9 mouse cellular contexts compared by ENCODE assay signal in the genomic region with DNA sequence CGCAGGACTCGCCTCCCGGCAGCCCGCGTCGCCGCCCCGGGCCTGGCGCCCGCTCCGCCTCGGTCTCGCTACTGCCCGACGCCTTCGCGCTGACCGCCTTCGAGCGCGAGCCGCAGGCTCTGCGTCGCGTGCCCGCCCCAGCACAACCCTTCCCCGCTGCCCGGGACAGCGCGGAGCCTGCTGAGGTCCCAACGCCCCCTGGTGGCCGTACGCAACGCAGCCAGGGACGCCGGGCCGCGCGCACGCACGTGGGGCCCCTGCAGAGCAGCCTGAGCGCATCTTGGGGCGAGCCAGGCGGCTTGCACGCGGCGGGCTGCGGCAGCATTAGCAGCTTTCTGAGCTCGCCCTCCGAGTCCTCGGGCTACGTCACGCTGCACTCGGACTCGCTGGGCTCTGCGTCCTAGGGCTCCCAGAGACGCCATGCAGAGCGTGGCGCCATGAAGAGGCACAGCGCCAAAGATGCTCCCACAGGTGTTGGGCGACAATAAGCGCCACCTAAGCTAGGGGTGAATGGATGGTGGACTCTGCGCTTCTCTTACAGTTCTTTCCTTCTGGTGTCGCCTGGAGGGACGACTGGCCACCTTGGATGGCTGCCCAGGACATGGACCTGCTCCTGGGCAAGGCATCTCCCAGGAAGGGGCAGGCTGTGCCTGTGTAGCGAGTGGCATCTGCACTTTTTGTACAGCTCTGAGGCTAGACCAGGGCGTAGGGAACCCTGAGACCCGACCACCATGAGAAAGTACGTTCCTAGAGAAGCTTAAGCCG. TPM values are rescaled to one million over a fixed set of nuclear protein-coding genes. Genes with fewer than 3 reads are reported as not detected.
DNase-seq lines count a peak whose midpoint lies in the region; ATAC-seq lines count a peak whose summit lies in the region.
"Had no signal": no experiment of that assay in that cellular context is flagged by ENCODE, and none has a peak within 500 bp of the region (broad histone marks: within the 10 kb centered on the region; RNA-seq: fewer than 3 reads in every experiment).

No protein-coding gene starts in this region.

- WGBS in forebrain, embryonic 14.5 days, result 3% methylated on average over 64 of the region's 70 CpGs
- WGBS in large intestine, adult 2 months, result 9% methylated on average over 70 of the region's 70 CpGs
- WGBS in liver, embryonic 15.5 days (ENCODE audit: insufficient replicate concordance), result 4% methylated on average over 70 of the region's 70 CpGs
- WGBS in neural tube, embryonic 12.5 days, result 5% methylated on average over 70 of the region's 70 CpGs
- 5% methylated on average over 70 of the region's 70 CpGs for WGBS in stomach, embryonic 16.5 days

- H3K27ac ChIP-seq in forebrain, embryonic 14.5 days (ENCODE audit: low read depth, low read length), result no peak overlapping the region
- H3K27ac ChIP-seq in liver, embryonic 15.5 days (replicated peaks), result no peak overlapping the region
- H3K27ac ChIP-seq in neural tube, embryonic 12.5 days, result no peak overlapping the region
- H3K27ac ChIP-seq in stomach, embryonic 16.5 days (ENCODE audit: low read length), result no peak overlapping the region

- H3K36me3 ChIP-seq in forebrain, embryonic 14.5 days (ENCODE audit: control insufficient read depth, insufficient read depth, low read length), result no peaks in the 10 kb centered on the region
- no peaks in the 10 kb centered on the region for H3K36me3 ChIP-seq in liver, embryonic 15.5 days (replicated peaks)
- no peaks in the 10 kb centered on the region for H3K36me3 ChIP-seq in neural tube, embryonic 12.5 days
- no peaks in the 10 kb centered on the region for H3K36me3 ChIP-seq in stomach, embryonic 16.5 days (ENCODE audit: control insufficient read depth, insufficient read depth, low read length)
- H3K36me3 ChIP-seq: G1E had no signal

- peak overlapping the region; percentile 30 for H3K4me3 ChIP-seq in forebrain, embryonic 14.5 days (ENCODE audit: low read depth, low read length)
- H3K4me3 ChIP-seq in liver, embryonic 15.5 days (replicated peaks), result peak overlapping the region; percentile 24; the same call in 1 of the 2 replicates
- peak overlapping the region; percentile 32 for H3K4me3 ChIP-seq in neural tube, embryonic 12.5 days
- H3K4me3 ChIP-seq in stomach, embryonic 16.5 days (replicated peaks; ENCODE audit: low read length), result peak overlapping the region; percentile 33

- H3K27me3 ChIP-seq in forebrain, embryonic 14.5 days (replicated peaks; ENCODE audit: control insufficient read depth, insufficient read depth, low read length), result peaks cover 84% of the 10 kb centered on the region
- peaks cover 97% of the 10 kb centered on the region for H3K27me3 ChIP-seq in liver, embryonic 15.5 days
- peaks cover 96% of the 10 kb centered on the region for H3K27me3 ChIP-seq in neural tube, embryonic 12.5 days (replicated peaks)
- peaks cover 69% of the 10 kb centered on the region for H3K27me3 ChIP-seq in stomach, embryonic 16.5 days (ENCODE audit: control insufficient read depth, insufficient read depth, low read length)

- peak overlapping the region; percentile 51 for H3K9ac ChIP-seq in forebrain, embryonic 14.5 days (ENCODE audit: low read length)
- H3K9ac ChIP-seq in liver, embryonic 15.5 days, result no peak overlapping the region
- H3K9ac ChIP-seq in neural tube, embryonic 12.5 days, result 0 out of 2 replicates have a peak overlapping the region, but pooled peaks have one; percentile 42
- H3K9ac ChIP-seq in stomach, embryonic 16.5 days (ENCODE audit: low read length), result peak overlapping the region; percentile 39

- no peaks in the 10 kb centered on the region for H3K9me3 ChIP-seq in forebrain, embryonic 14.5 days (replicated peaks; ENCODE audit: control insufficient read depth, low read length)
- H3K9me3 ChIP-seq in liver, embryonic 15.5 days (replicated peaks), result no peaks in the 10 kb centered on the region
- H3K9me3 ChIP-seq in neural tube, embryonic 12.5 days, result no peaks in the 10 kb centered on the region
- H3K9me3 ChIP-seq in stomach, embryonic 16.5 days (replicated peaks; ENCODE audit: control insufficient read depth, low read length), result no peaks in the 10 kb centered on the region

- intact Hi-C loops in heart, postnatal 14 days (cut with DNase I), result loop anchor here (10.0 kb wide), 1 partner anchor 299 kb away; a partner anchor contains a TSS

- peak overlapping the region; percentile 55 for H3K4me2 ChIP-seq in forebrain, embryonic 14.5 days (ENCODE audit: low read length)
- peak overlapping the region; percentile 51 for H3K4me2 ChIP-seq in liver, embryonic 15.5 days
- peak overlapping the region; percentile 62 for H3K4me2 ChIP-seq in neural tube, embryonic 12.5 days (replicated peaks)
- peak overlapping the region; percentile 51 for H3K4me2 ChIP-seq in stomach, embryonic 16.5 days (ENCODE audit: low read depth, low read length)

- peak; percentile 34; the same call in 1 of the 2 replicates for ATAC-seq in cerebellum, adult (ENCODE audit: insufficient number of reproducible peaks, low FRiP score, low TSS enrichment)
- ATAC-seq in forebrain, embryonic 14.5 days, result peak; percentile 89
- ATAC-seq in liver, embryonic 15.5 days (ENCODE audit: insufficient read depth), result peak; percentile 68
- ATAC-seq in neural tube, embryonic 12.5 days (ENCODE audit: low FRiP score, low read depth), result peak; percentile 51
- ATAC-seq in stomach, embryonic 16.5 days (ENCODE audit: insufficient read depth, low FRiP score), result peak; percentile 85

- DNase-seq in CD4-positive, CD25-positive, alpha-beta regulatory T cell, adult 2 months (ENCODE audit: low read depth, low spot score), result peak; percentile 94
- peak; percentile 87 for DNase-seq in forebrain, embryonic 14.5 days (ENCODE audit: low spot score)
- peak; percentile 89 to 92 for DNase-seq in heart, postnatal 14 days
- DNase-seq in large intestine, adult 2 months (ENCODE audit: low read depth, low spot score), result peak; percentile 29

- H3K4me1 ChIP-seq in forebrain, embryonic 14.5 days (ENCODE audit: control insufficient read depth, insufficient read depth, low read length), result peaks cover 15% of the 10 kb centered on the region
- H3K4me1 ChIP-seq in liver, embryonic 15.5 days (replicated peaks), result peaks cover 16% of the 10 kb centered on the region
- peaks cover 40% of the 10 kb centered on the region for H3K4me1 ChIP-seq in neural tube, embryonic 12.5 days
- peaks cover 18% of the 10 kb centered on the region; the same call in 1 of the 2 replicates for H3K4me1 ChIP-seq in stomach, embryonic 16.5 days (ENCODE audit: control insufficient read depth, insufficient read depth, low read length)

RNA-seq across cellular contexts. Expression of a gene that starts 8.1 kb away (rescaled TPM):
- not detected in 2 replicates for polyA plus RNA-seq in forebrain, embryonic 14.5 days (2014; fragmentation: Nextera tagmentation; extraction: Ambion mirVana)
- total RNA-seq in heart, postnatal 14 days (2021), result not detected
- not detected in 2 replicates for polyA plus RNA-seq in large intestine, adult 2 months (2012; rRNA removed)
- polyA plus RNA-seq in liver, embryonic 15.5 days (2015; fragmentation: Nextera tagmentation; extraction: Ambion mirVana), result not detected in 2 replicates
- 0.58 and 1.1 TPM in 2 replicates for polyA plus RNA-seq in neural tube, embryonic 12.5 days (2016; fragmentation: Nextera tagmentation; extraction: Ambion mirVana)
- not detected in 2 replicates for polyA plus RNA-seq in stomach, embryonic 16.5 days (2015; fragmentation: Nextera tagmentation; extraction: Ambion mirVana)
- total RNA-seq: G1E had no signal
- polyA plus RNA-seq: G1E had no signal

RNA-seq across cellular contexts. Expression of a gene that starts 9.3 kb away (rescaled TPM):
- polyA plus RNA-seq in forebrain, embryonic 14.5 days (2014; fragmentation: Nextera tagmentation; extraction: Ambion mirVana), result 6.7 and 8.4 TPM in 2 replicates
- total RNA-seq in heart, postnatal 14 days (2021), result 10 to 100 TPM; 19.9 to 20.6 TPM
- 6.5 and 8.1 TPM in 2 replicates for polyA plus RNA-seq in large intestine, adult 2 months (2012; rRNA removed)
- 0.76 and 1.2 TPM in 2 replicates for polyA plus RNA-seq in liver, embryonic 15.5 days (2015; fragmentation: Nextera tagmentation; extraction: Ambion mirVana)
- 13.9 and 15.5 TPM in 2 replicates for polyA plus RNA-seq in neural tube, embryonic 12.5 days (2016; fragmentation: Nextera tagmentation; extraction: Ambion mirVana)
- polyA plus RNA-seq in stomach, embryonic 16.5 days (2015; fragmentation: Nextera tagmentation; extraction: Ambion mirVana), result 6.0 and 6.1 TPM in 2 replicates

RNA-seq across cellular contexts. Expression of a gene that starts 13.7 kb away (rescaled TPM):
- 13.2 and 18.2 TPM in 2 replicates for polyA plus RNA-seq in forebrain, embryonic 14.5 days (2014; fragmentation: Nextera tagmentation; extraction: Ambion mirVana)
- 10 to 100 TPM; 25.9 to 27.2 TPM for total RNA-seq in heart, postnatal 14 days (2021)
- polyA plus RNA-seq in large intestine, adult 2 months (2012; rRNA removed), result 22.1 and 30.5 TPM in 2 replicates
- 7.6 TPM in 2 replicates for polyA plus RNA-seq in liver, embryonic 15.5 days (2015; fragmentation: Nextera tagmentation; extraction: Ambion mirVana)
- polyA plus RNA-seq in neural tube, embryonic 12.5 days (2016; fragmentation: Nextera tagmentation; extraction: Ambion mirVana), result 23.0 and 24.7 TPM in 2 replicates
- 20.1 and 20.8 TPM in 2 replicates for polyA plus RNA-seq in stomach, embryonic 16.5 days (2015; fragmentation: Nextera tagmentation; extraction: Ambion mirVana)

RNA-seq across cellular contexts. Expression of a gene that starts 35.4 kb away (rescaled TPM):
- 2.4 and 2.5 TPM in 2 replicates for polyA plus RNA-seq in forebrain, embryonic 14.5 days (2014; fragmentation: Nextera tagmentation; extraction: Ambion mirVana)
- 10 to 100 TPM; 84.5 to 95.8 TPM for total RNA-seq in heart, postnatal 14 days (2021)
- 3.5 and 4.0 TPM in 2 replicates for polyA plus RNA-seq in large intestine, adult 2 months (2012; rRNA removed)
- 0.08 TPM in 1 of 2 replicates, not detected in the other for polyA plus RNA-seq in liver, embryonic 15.5 days (2015; fragmentation: Nextera tagmentation; extraction: Ambion mirVana)
- 5.8 and 7.3 TPM in 2 replicates for polyA plus RNA-seq in neural tube, embryonic 12.5 days (2016; fragmentation: Nextera tagmentation; extraction: Ambion mirVana)
- polyA plus RNA-seq in stomach, embryonic 16.5 days (2015; fragmentation: Nextera tagmentation; extraction: Ambion mirVana), result 0.66 and 0.84 TPM in 2 replicates
- polyA plus RNA-seq: G1E had no signal

RNA-seq across cellular contexts. Expression of a gene that starts 42.2 kb away (rescaled TPM):
- polyA plus RNA-seq in forebrain, embryonic 14.5 days (2014; fragmentation: Nextera tagmentation; extraction: Ambion mirVana), result 196 and 235 TPM in 2 replicates
- total RNA-seq in heart, postnatal 14 days (2021), result 100 to 1,000 TPM; 223 to 252 TPM
- 82.6 and 90.4 TPM in 2 replicates for polyA plus RNA-seq in large intestine, adult 2 months (2012; rRNA removed)
- polyA plus RNA-seq in liver, embryonic 15.5 days (2015; fragmentation: Nextera tagmentation; extraction: Ambion mirVana), result 146 and 201 TPM in 2 replicates
- polyA plus RNA-seq in neural tube, embryonic 12.5 days (2016; fragmentation: Nextera tagmentation; extraction: Ambion mirVana), result 255 and 274 TPM in 2 replicates
- polyA plus RNA-seq in stomach, embryonic 16.5 days (2015; fragmentation: Nextera tagmentation; extraction: Ambion mirVana), result 303 and 377 TPM in 2 replicates

Comparison
In these comparisons a context has a peak if more than half of its experiments do, and no peak if none do; other contexts are left out.
1. DNase-seq: peak in every context shown above with its lines; median percentile 94 in CD4-positive, CD25-positive, alpha-beta regulatory T cell, adult 2 months; 90 in heart, postnatal 14 days; 87 in forebrain, embryonic 14.5 days; 29 in large intestine, adult 2 months.
2. ATAC-seq: peak in every context shown above with its lines; median percentile 89 in forebrain, embryonic 14.5 days; 85 in stomach, embryonic 16.5 days; 68 in liver, embryonic 15.5 days; 51 in neural tube, embryonic 12.5 days; 34 in cerebellum, adult.